Mouse (Mus musculus) liver, embryonic 12.5 days (tissue): ENCODE measurements around the gene Polr1d. TPM values are rescaled to one million over a fixed set of nuclear protein-coding genes. Genes with fewer than 3 reads are reported as not detected.

Experiments used
- ATAC-seq: fragments of 200-750 bp; cut with Nextera tagmentation; 2 replicates; pipeline ENCODE4 v1.8.0; 2017; ENCODE audit warnings: moderate number of reproducible peaks, mild to moderate bottlenecking, moderate library complexity
- H3K27ac ChIP-seq: fragments of 300-500 bp; sonication (generic); 2 replicates; pipeline ENCODE4 v1.5.1; 2016; ENCODE audit warnings: mild to moderate bottlenecking
- H3K27me3 ChIP-seq: fragments of 300-500 bp; sonication (generic); replicated peaks from 2 replicates; pipeline ENCODE4 v1.6.1; 2016; ENCODE audit warnings: mild to moderate bottlenecking, moderate library complexity
- H3K36me3 ChIP-seq: fragments of 300-500 bp; sonication (generic); 2 replicates; pipeline ENCODE4 v1.6.1; 2016; ENCODE audit warnings: mild to moderate bottlenecking, moderate library complexity
- H3K4me1 ChIP-seq: fragments of 300-500 bp; sonication (generic); 2 replicates; pipeline ENCODE4 v1.6.1; 2016
- H3K4me2 ChIP-seq: fragments of 300-500 bp; sonication (generic); 2 replicates; pipeline ENCODE4 v1.6.1; 2016; ENCODE audit warnings: mild to moderate bottlenecking, moderate library complexity
- H3K4me3 ChIP-seq: fragments of 300-500 bp; sonication (generic); 2 replicates; pipeline ENCODE4 v1.5.1; 2016; ENCODE audit warnings: mild to moderate bottlenecking, moderate library complexity
- H3K9ac ChIP-seq: fragments of 300-500 bp; sonication (generic); 2 replicates; pipeline ENCODE4 v1.6.1; 2016; ENCODE audit warnings: mild to moderate bottlenecking, moderate library complexity
- H3K9me3 ChIP-seq: fragments of 300-500 bp; sonication (generic); replicated peaks from 2 replicates; pipeline ENCODE4 v1.6.1; 2016; ENCODE audit warnings: mild to moderate bottlenecking, moderate library complexity
- WGBS: fragments of 180-500 bp; shearing (Covaris S2); methylation state at CpG from one replicate; pipeline ENCODE4 v1.1.7; 2016; ENCODE audit not compliant: insufficient replicate concordance; 5-methylcytosine and 5-hydroxymethylcytosine counted together
- polyA plus RNA-seq: library from polyadenylated mRNA; unstranded; fragments of >200 nt; fragmentation: Nextera tagmentation; extraction: Ambion mirVana; gene quantifications from 2 replicates; pipeline ENCODE4 v1.2.1, GENCODE M21; 2016

Gene Polr1d
- polyA plus RNA-seq, 1 experiment from 2014 or later = 116 TPM

- H3K27me3 ChIP-seq = no peaks in the 10 kb centered on the region
- H3K4me2 ChIP-seq = no peak overlapping the region
- 71% methylated on average over 9 of the region's 9 CpGs for WGBS
- peak overlapping the region; percentile 16; the same call in 1 of the 2 replicates for H3K27ac ChIP-seq
- H3K36me3 ChIP-seq = no peaks in the 10 kb centered on the region
- ATAC-seq = no peak
- H3K4me1 ChIP-seq = peaks cover 58% of the 10 kb centered on the region
- H3K4me3 ChIP-seq = no peak overlapping the region
- no peaks in the 10 kb centered on the region for H3K9me3 ChIP-seq
- H3K9ac ChIP-seq = no peak overlapping the region
Measured at GRCm38 (mm10) chr5:147057626-147058414, 19.0 kb upstream of the Polr1d start.

- no peaks in the 10 kb centered on the region for H3K9me3 ChIP-seq
- ATAC-seq = no peak
- peak overlapping the region; percentile 25; the same call in 1 of the 2 replicates for H3K27ac ChIP-seq
Measured at GRCm38 (mm10) chr5:147058661-147059060, 18.2 kb upstream of the Polr1d start.

GRCm38 (mm10) chr5:147059319-147059718 is 17.5 kb upstream of the Polr1d start:
- H3K36me3 ChIP-seq = no peaks in the 10 kb centered on the region

More at GRCm38 (mm10) chr5:147058661-147059060, 18.2 kb upstream of the Polr1d start:
- Histone ChIP-seq H3K4me2 (no peak overlapping the region), H3K4me3 (no peak overlapping the region), H3K4me1 (peaks cover 57% of the 10 kb centered on the region), H3K27me3 (no peaks in the 10 kb centered on the region), H3K36me3 (no peaks in the 10 kb centered on the region), H3K9ac (no peak overlapping the region)
- 85% methylated on average over 5 of the region's 5 CpGs for WGBS

GRCm38 (mm10) chr5:147060024-147060423 is 16.8 kb upstream of the Polr1d start:
- 46% methylated on average over 2 of the region's 2 CpGs for WGBS
- Histone ChIP-seq H3K4me1 (peaks cover 50% of the 10 kb centered on the region), H3K4me3 (no peak overlapping the region), H3K4me2 (no peak overlapping the region), H3K36me3 (no peaks in the 10 kb centered on the region), H3K9me3 (no peaks in the 10 kb centered on the region), H3K27me3 (no peaks in the 10 kb centered on the region), H3K27ac (no peak overlapping the region), H3K9ac (no peak overlapping the region)
- no peak for ATAC-seq

More at GRCm38 (mm10) chr5:147059319-147059718, 17.5 kb upstream of the Polr1d start:
- peaks cover 54% of the 10 kb centered on the region for H3K4me1 ChIP-seq
- ATAC-seq = no peak
- no peaks in the 10 kb centered on the region for H3K9me3 ChIP-seq
- no peak overlapping the region for H3K9ac ChIP-seq
- WGBS = 66% methylated on average over 9 of the region's 9 CpGs
- no peaks in the 10 kb centered on the region for H3K27me3 ChIP-seq
- no peak overlapping the region for H3K4me2 ChIP-seq
- H3K27ac ChIP-seq = no peak overlapping the region
- no peak overlapping the region for H3K4me3 ChIP-seq

- Histone ChIP-seq H3K4me1 (peaks cover 43% of the 10 kb centered on the region), H3K9me3 (no peaks in the 10 kb centered on the region), H3K27ac (no peak overlapping the region), H3K36me3 (no peaks in the 10 kb centered on the region), H3K9ac (no peak overlapping the region), H3K4me3 (no peak overlapping the region), H3K4me2 (no peak overlapping the region), H3K27me3 (no peaks in the 10 kb centered on the region)
- no peak for ATAC-seq
- WGBS = 59% methylated on average over 8 of the region's 8 CpGs
Measured at GRCm38 (mm10) chr5:147063215-147063661, 13.6 kb upstream of the Polr1d start.

GRCm38 (mm10) chr5:147066129-147066528 is 10.7 kb upstream of the Polr1d start:
- no peaks in the 10 kb centered on the region for H3K36me3 ChIP-seq
- no peaks in the 10 kb centered on the region for H3K27me3 ChIP-seq
- H3K4me1 ChIP-seq = peaks cover 41% of the 10 kb centered on the region
- no peak overlapping the region for H3K27ac ChIP-seq
- H3K4me2 ChIP-seq = no peak overlapping the region
- H3K9me3 ChIP-seq = no peaks in the 10 kb centered on the region
- no peak for ATAC-seq
- WGBS = 55% methylated on average over 4 of the region's 4 CpGs
- H3K9ac ChIP-seq = no peak overlapping the region
- H3K4me3 ChIP-seq = no peak overlapping the region

GRCm38 (mm10) chr5:147066965-147067364 is 9.9 kb upstream of the Polr1d start:
- no peak for ATAC-seq
- H3K9ac ChIP-seq = no peak overlapping the region
- H3K4me2 ChIP-seq = no peak overlapping the region
- H3K4me3 ChIP-seq = no peak overlapping the region
- H3K9me3 ChIP-seq = no peaks in the 10 kb centered on the region
- no peak overlapping the region for H3K27ac ChIP-seq
- WGBS = 55% methylated on average over 5 of the region's 5 CpGs
- no peaks in the 10 kb centered on the region for H3K27me3 ChIP-seq
- H3K4me1 ChIP-seq = peaks cover 46% of the 10 kb centered on the region
- no peaks in the 10 kb centered on the region for H3K36me3 ChIP-seq

- 73% methylated on average over 5 of the region's 5 CpGs for WGBS
- H3K4me2 ChIP-seq = no peak overlapping the region
Measured at GRCm38 (mm10) chr5:147068876-147069275, 8.0 kb upstream of the Polr1d start.

GRCm38 (mm10) chr5:147070791-147071516 is 5.9 kb upstream of the Polr1d start:
- H3K9me3 ChIP-seq = no peaks in the 10 kb centered on the region
- no peak overlapping the region for H3K4me3 ChIP-seq
- H3K4me2 ChIP-seq = no peak overlapping the region
- no peaks in the 10 kb centered on the region for H3K36me3 ChIP-seq
- H3K27me3 ChIP-seq = no peaks in the 10 kb centered on the region
- WGBS = 55% methylated on average over 16 of the region's 16 CpGs
- peaks cover 76% of the 10 kb centered on the region for H3K4me1 ChIP-seq
- no peak overlapping the region for H3K27ac ChIP-seq
- H3K9ac ChIP-seq = no peak overlapping the region
- peak; percentile 47; the same call in 1 of the 2 replicates for ATAC-seq

More at GRCm38 (mm10) chr5:147068876-147069275, 8.0 kb upstream of the Polr1d start:
- Histone ChIP-seq H3K36me3 (no peaks in the 10 kb centered on the region), H3K4me1 (peaks cover 58% of the 10 kb centered on the region), H3K27me3 (no peaks in the 10 kb centered on the region), H3K9ac (no peak overlapping the region), H3K9me3 (no peaks in the 10 kb centered on the region), H3K4me3 (no peak overlapping the region), H3K27ac (no peak overlapping the region)
- ATAC-seq = no peak

- ATAC-seq = no peak
- Histone ChIP-seq H3K36me3 (no peaks in the 10 kb centered on the region), H3K9ac (no peak overlapping the region), H3K9me3 (no peaks in the 10 kb centered on the region), H3K4me3 (no peak overlapping the region), H3K27ac (no peak overlapping the region), H3K4me1 (peaks cover 69% of the 10 kb centered on the region), H3K4me2 (no peak overlapping the region), H3K27me3 (no peaks in the 10 kb centered on the region)
- WGBS = 51% methylated on average over 4 of the region's 4 CpGs
Measured at GRCm38 (mm10) chr5:147071886-147072285, 5.0 kb upstream of the Polr1d start.

- Histone ChIP-seq H3K4me3 (no peak overlapping the region), H3K4me2 (no peak overlapping the region), H3K4me1 (peaks cover 70% of the 10 kb centered on the region), H3K9ac (no peak overlapping the region), H3K27me3 (no peaks in the 10 kb centered on the region), H3K27ac (no peak overlapping the region), H3K36me3 (peaks cover 4% of the 10 kb centered on the region), H3K9me3 (no peaks in the 10 kb centered on the region)
- 77% methylated on average over 6 of the region's 6 CpGs for WGBS
- ATAC-seq = no peak
Measured at GRCm38 (mm10) chr5:147073805-147074204, 3.0 kb upstream of the Polr1d start.
